Mouse (Mus musculus) heart, adult 2 months (tissue): ENCODE measurements at regions not wholly inside any gene's neighbourhood (a gene's known extent, or its start where the extent isn't known, plus 50 kb on each side); places are given as distances from the start of the nearest gene placed in this dataset.

Experiments
- DNase-seq, 2 experiments: peaks; one replicate each; pipeline ENCODE4 v3.0.0; 2021
- H3K27ac ChIP-seq: fragments of 200-600 bp; 2 replicates; pipeline ENCODE4 v1.8.1; 2022
- H3K27me3 ChIP-seq: fragments of 200-500 bp; 2 replicates; pipeline ENCODE4 v1.6.1; 2012; ENCODE audit warnings: mild to moderate bottlenecking, low read length, inconsistent platforms, mixed read lengths; ENCODE audit not compliant: control insufficient read depth, insufficient read depth
- H3K36me3 ChIP-seq: fragments of 200-500 bp; 2 replicates; pipeline ENCODE4 v1.6.1; 2012; ENCODE audit warnings: low read length, inconsistent platforms; ENCODE audit not compliant: control insufficient read depth, insufficient read depth
- H3K4me1 ChIP-seq: fragments of 200-500 bp; 2 replicates; pipeline ENCODE4 v1.6.1; 2011; ENCODE audit warnings: low read length; ENCODE audit not compliant: control insufficient read depth, insufficient read depth
- H3K4me3 ChIP-seq: fragments of 200-600 bp; 2 replicates; pipeline ENCODE4 v1.8.1; 2022
- H3K79me2 ChIP-seq: fragments of 200-500 bp; replicated peaks from 2 replicates; pipeline ENCODE4 v1.6.1; 2012; ENCODE audit warnings: mild to moderate bottlenecking, inconsistent platforms, low read length, moderate library complexity, mixed read lengths; ENCODE audit not compliant: control insufficient read depth, insufficient read depth
- H3K9ac ChIP-seq: fragments of 200-500 bp; 2 replicates; pipeline ENCODE4 v1.6.1; 2012; ENCODE audit warnings: low read depth, mild to moderate bottlenecking, control low read depth, inconsistent platforms, low read length, mixed read lengths
- CTCF ChIP-seq: fragments of 200-600 bp; IDR thresholded peaks from 2 replicates; pipeline ENCODE4 v1.8.1; 2022; ENCODE audit warnings: antibody characterized with exemption, mild to moderate bottlenecking, moderate library complexity
- EP300 ChIP-seq: fragments of 200-500 bp; IDR thresholded peaks from 2 replicates; pipeline ENCODE4 v1.6.1; 2011; ENCODE audit warnings: low read depth, low read length, control low read depth; ENCODE audit not compliant: insufficient read depth
- POLR2A ChIP-seq: fragments of 200-500 bp; IDR thresholded peaks from 2 replicates; pipeline ENCODE4 v1.6.1; 2011; ENCODE audit warnings: mild to moderate bottlenecking, low read depth, low read length, control low read depth; ENCODE audit not compliant: insufficient read depth
- WGBS: fragments of 180-500 bp; shearing (Covaris S2); methylation state at CpG from one replicate; pipeline ENCODE4 v1.1.7; 2018; 5-methylcytosine and 5-hydroxymethylcytosine counted together
- intact Hi-C: fragments of 180-260 bp; cut with DNase I; formaldehyde crosslinking; loops from one replicate; pipeline ENCODE4 v1.15.1; 2025

- Histone ChIP-seq H3K27me3 (no peaks in the 10 kb centered on the region), H3K27ac (no peak overlapping the region), H3K9ac (no peak overlapping the region), H3K4me1 (peaks cover 1% of the 10 kb centered on the region), H3K4me3 (no peak overlapping the region), H3K79me2 (no peaks in the 10 kb centered on the region), H3K36me3 (peaks cover 5% of the 10 kb centered on the region; the same call in 1 of the 2 replicates)
- DNase-seq: no peak
- intact Hi-C loops: loop anchor here (10.0 kb wide), 1 partner anchor 365 kb away; the partner anchor contains the start of gene Arhgap20
- 72% methylated on average over 4 of the region's 4 CpGs for WGBS
- TF ChIP-seq POLR2A (no peak), CTCF (no peak), EP300 (no peak)
These were observed 70.6 kb upstream of the 1810046K07Rik start for GRCm38 (mm10) chr9:51399356-51399755.

- Histone ChIP-seq H3K4me3 (no peak overlapping the region), H3K79me2 (no peaks in the 10 kb centered on the region), H3K9ac (no peak overlapping the region), H3K27me3 (no peaks in the 10 kb centered on the region), H3K36me3 (no peaks in the 10 kb centered on the region), H3K27ac (no peak overlapping the region), H3K4me1 (no peaks in the 10 kb centered on the region; the same call in 1 of the 2 replicates)
- intact Hi-C loops: no loop called here
- no peak for TF ChIP-seq CTCF
- no peak for TF ChIP-seq POLR2A
- no peak for TF ChIP-seq EP300
- 92% methylated on average over 3 of the region's 3 CpGs for WGBS
- no peak for DNase-seq
These were observed 73.1 kb upstream of the 1810046K07Rik start for GRCm38 (mm10) chr9:51401779-51402178.

GRCm38 (mm10) chr9:51407978-51408377, 79.3 kb upstream of the 1810046K07Rik start:
- TF ChIP-seq POLR2A (no peak), CTCF (no peak), EP300 (no peak)
- Histone ChIP-seq H3K4me1 (no peaks in the 10 kb centered on the region), H3K27ac (no peak overlapping the region), H3K27me3 (no peaks in the 10 kb centered on the region), H3K36me3 (no peaks in the 10 kb centered on the region), H3K9ac (no peak overlapping the region), H3K4me3 (no peak overlapping the region), H3K79me2 (no peaks in the 10 kb centered on the region)
- no peak for DNase-seq
- WGBS: 74% methylated on average over 1 of the region's 1 CpGs
- intact Hi-C loops: no loop called here

- no peak for TF ChIP-seq POLR2A
- TF ChIP-seq CTCF: no peak
- no peak for TF ChIP-seq EP300
- H3K36me3 ChIP-seq: no peaks in the 10 kb centered on the region
- H3K79me2 ChIP-seq: no peaks in the 10 kb centered on the region
- no peaks in the 10 kb centered on the region for H3K27me3 ChIP-seq
- H3K4me3 ChIP-seq: no peak overlapping the region
- no peaks in the 10 kb centered on the region for H3K4me1 ChIP-seq
- DNase-seq: no peak
- intact Hi-C loops: no loop called here
- H3K27ac ChIP-seq: no peak overlapping the region
- H3K9ac ChIP-seq: no peak overlapping the region
- 75% methylated on average over 5 of the region's 5 CpGs for WGBS
These were observed 90.3 kb upstream of the 1810046K07Rik start for GRCm38 (mm10) chr9:51418923-51419482.

GRCm38 (mm10) chr9:51422553-51422952, 93.8 kb upstream of the 1810046K07Rik start:
- no peak for TF ChIP-seq POLR2A
- no peak for TF ChIP-seq CTCF
- no peak for TF ChIP-seq EP300
- no peaks in the 10 kb centered on the region for H3K36me3 ChIP-seq
- 82% methylated on average over 3 of the region's 3 CpGs for WGBS
- no peaks in the 10 kb centered on the region for H3K27me3 ChIP-seq
- DNase-seq: no peak
- no peaks in the 10 kb centered on the region for H3K4me1 ChIP-seq
- intact Hi-C loops: no loop called here
- no peak overlapping the region for H3K27ac ChIP-seq
- no peaks in the 10 kb centered on the region for H3K79me2 ChIP-seq
- H3K4me3 ChIP-seq: no peak overlapping the region
- H3K9ac ChIP-seq: no peak overlapping the region

- no peaks in the 10 kb centered on the region for H3K36me3 ChIP-seq
- no peaks in the 10 kb centered on the region for H3K27me3 ChIP-seq
- no peak for TF ChIP-seq POLR2A
- no peak for TF ChIP-seq CTCF
- TF ChIP-seq EP300: no peak
- intact Hi-C loops: no loop called here
- no peak for DNase-seq
- 69% methylated on average over 4 of the region's 4 CpGs for WGBS
- H3K79me2 ChIP-seq: no peaks in the 10 kb centered on the region
- H3K9ac ChIP-seq: no peak overlapping the region
- H3K4me3 ChIP-seq: no peak overlapping the region
- H3K27ac ChIP-seq: no peak overlapping the region
- H3K4me1 ChIP-seq: no peaks in the 10 kb centered on the region
These were observed 94.6 kb upstream of the 1810046K07Rik start for GRCm38 (mm10) chr9:51423341-51423740.
